Mouse (Mus musculus) midbrain, embryonic 16.5 days (tissue): ENCODE data around the gene Add1. TPM values are rescaled to one million over a fixed set of nuclear protein-coding genes. Genes with fewer than 3 reads are reported as not detected.

Experiments
- ATAC-seq: fragments of 200-750 bp; cut with Nextera tagmentation; 2 replicates; pipeline ENCODE4 v1.8.0; 2017; ENCODE audit warnings: moderate TSS enrichment
- H3K27ac ChIP-seq: fragments of 300-500 bp; sonication (generic); 2 replicates; pipeline ENCODE4 v1.5.1; 2014; ENCODE audit warnings: mild to moderate bottlenecking, low read length, mixed read lengths
- H3K27me3 ChIP-seq: fragments of 300-500 bp; sonication (generic); 2 replicates; pipeline ENCODE4 v1.6.1; 2014; ENCODE audit warnings: low read depth, low read length, mixed read lengths; ENCODE audit not compliant: control insufficient read depth, insufficient read depth
- H3K36me3 ChIP-seq: fragments of 300-500 bp; sonication (generic); 2 replicates; pipeline ENCODE4 v1.6.1; 2014; ENCODE audit warnings: mild to moderate bottlenecking, low read length, moderate library complexity, mixed read lengths; ENCODE audit not compliant: control insufficient read depth, insufficient read depth
- H3K4me1 ChIP-seq: fragments of 300-500 bp; sonication (generic); 2 replicates; pipeline ENCODE4 v1.6.1; 2014; ENCODE audit warnings: mild to moderate bottlenecking, low read length, mixed read lengths; ENCODE audit not compliant: control insufficient read depth, insufficient read depth
- H3K4me2 ChIP-seq: fragments of 300-500 bp; sonication (generic); 2 replicates; pipeline ENCODE4 v1.6.1; 2014; ENCODE audit warnings: mild to moderate bottlenecking, low read length, mixed read lengths
- H3K4me3 ChIP-seq: fragments of 300-500 bp; sonication (generic); 2 replicates; pipeline ENCODE4 v1.5.1; 2014; ENCODE audit warnings: low read depth, mild to moderate bottlenecking, low read length, moderate library complexity, mixed read lengths
- H3K9ac ChIP-seq: fragments of 300-500 bp; sonication (generic); 2 replicates; pipeline ENCODE4 v1.6.1; 2014; ENCODE audit warnings: low read depth, low read length, mixed read lengths
- H3K9me3 ChIP-seq: fragments of 300-500 bp; sonication (generic); replicated peaks from 2 replicates; pipeline ENCODE4 v1.6.1; 2014; ENCODE audit warnings: mild to moderate bottlenecking, low read length, mixed read lengths; ENCODE audit not compliant: control insufficient read depth, poor library complexity, severe bottlenecking
- WGBS: fragments of 180-500 bp; shearing (Covaris S2); extraction: QIAGEN DNeasy Blood & Tissue Kit; methylation state at CpG from one replicate; pipeline ENCODE4 v1.1.7; 2014; 5-methylcytosine and 5-hydroxymethylcytosine counted together
- polyA plus RNA-seq: library from polyadenylated mRNA; unstranded; fragments of >200 nt; fragmentation: Nextera tagmentation; extraction: Ambion mirVana; gene quantifications from 2 replicates; pipeline ENCODE4 v1.2.1, GENCODE M21; 2015

Add1 gene
- polyA plus RNA-seq, 1 experiment from 2014 or later: 203 TPM

- no peak overlapping the region for H3K4me2 ChIP-seq
- no peak for ATAC-seq
- no peak overlapping the region for H3K27ac ChIP-seq
- no peaks in the 10 kb centered on the region for H3K9me3 ChIP-seq
- H3K36me3 ChIP-seq: no peaks in the 10 kb centered on the region
- H3K9ac ChIP-seq: no peak overlapping the region
- H3K4me1 ChIP-seq: no peaks in the 10 kb centered on the region
- 71% methylated on average over 4 of the region's 4 CpGs for WGBS
- no peaks in the 10 kb centered on the region for H3K27me3 ChIP-seq
- no peak overlapping the region for H3K4me3 ChIP-seq
These were observed 30.4 kb upstream of the Add1 start for GRCm38 (mm10) chr5:34543114-34543513.

- Histone ChIP-seq H3K27me3 (no peaks in the 10 kb centered on the region), H3K4me3 (no peak overlapping the region), H3K4me1 (peaks cover 16% of the 10 kb centered on the region), H3K36me3 (0 out of 2 replicates have a peak, but pooled peaks cover 2% of the 10 kb centered on the region), H3K4me2 (no peak overlapping the region), H3K9me3 (no peaks in the 10 kb centered on the region), H3K27ac (no peak overlapping the region), H3K9ac (no peak overlapping the region)
- no peak for ATAC-seq
These were observed 26.1 kb upstream of the Add1 start for GRCm38 (mm10) chr5:34547410-34547809.

- Histone ChIP-seq H3K36me3 (peaks cover 2% of the 10 kb centered on the region; the same call in 1 of the 2 replicates), H3K27me3 (no peaks in the 10 kb centered on the region), H3K9me3 (no peaks in the 10 kb centered on the region), H3K4me1 (peaks cover 16% of the 10 kb centered on the region), H3K27ac (peak overlapping the region; percentile 85; the same call in 1 of the 2 replicates), H3K4me3 (peak overlapping the region; percentile 75), H3K9ac (peak overlapping the region; percentile 96; the same call in 1 of the 2 replicates), H3K4me2 (peak overlapping the region; percentile 66)
- WGBS: 27% methylated on average over 8 of the region's 8 CpGs
- peak; percentile 40 for ATAC-seq
These were observed 24.4 kb upstream of the Add1 start for GRCm38 (mm10) chr5:34549135-34549482.

- no peaks in the 10 kb centered on the region for H3K9me3 ChIP-seq
- peaks cover 2% of the 10 kb centered on the region; the same call in 1 of the 2 replicates for H3K36me3 ChIP-seq
- ATAC-seq: peak; percentile 94
- H3K4me2 ChIP-seq: peak overlapping the region; percentile 66
- peaks cover 16% of the 10 kb centered on the region for H3K4me1 ChIP-seq
- H3K9ac ChIP-seq: peak overlapping the region; percentile 96
- WGBS: 0% methylated on average over 49 of the region's 49 CpGs
- H3K4me3 ChIP-seq: peak overlapping the region; percentile 75
- no peaks in the 10 kb centered on the region for H3K27me3 ChIP-seq
- peak overlapping the region; percentile 85 for H3K27ac ChIP-seq
These were observed 23.8 kb upstream of the Add1 start for GRCm38 (mm10) chr5:34549483-34550221.

GRCm38 (mm10) chr5:34550251-34550650 lies 23.2 kb upstream of the Add1 start:
- peak; percentile 9; the same call in 1 of the 2 replicates for ATAC-seq
- 8% methylated on average over 6 of the region's 6 CpGs for WGBS
- peaks cover 16% of the 10 kb centered on the region for H3K4me1 ChIP-seq
- peak overlapping the region; percentile 75 for H3K4me3 ChIP-seq
- peaks cover 2% of the 10 kb centered on the region; the same call in 1 of the 2 replicates for H3K36me3 ChIP-seq
- H3K27ac ChIP-seq: peak overlapping the region; percentile 85
- peak overlapping the region; percentile 66 for H3K4me2 ChIP-seq
- no peaks in the 10 kb centered on the region for H3K27me3 ChIP-seq
- no peaks in the 10 kb centered on the region for H3K9me3 ChIP-seq
- H3K9ac ChIP-seq: peak overlapping the region; percentile 96

- no peak overlapping the region for H3K27ac ChIP-seq
- no peak for ATAC-seq
- no peaks in the 10 kb centered on the region for H3K9me3 ChIP-seq
- peaks cover 16% of the 10 kb centered on the region for H3K4me1 ChIP-seq
- no peak overlapping the region for H3K9ac ChIP-seq
- no peak overlapping the region for H3K4me2 ChIP-seq
- WGBS: 94% methylated on average over 4 of the region's 4 CpGs
- H3K4me3 ChIP-seq: no peak overlapping the region
- no peaks in the 10 kb centered on the region for H3K27me3 ChIP-seq
- peaks cover 15% of the 10 kb centered on the region; the same call in 1 of the 2 replicates for H3K36me3 ChIP-seq
These were observed 21.6 kb upstream of the Add1 start for GRCm38 (mm10) chr5:34551821-34552220.

GRCm38 (mm10) chr5:34563854-34564253 lies 9.6 kb upstream of the Add1 start:
- Histone ChIP-seq H3K36me3 (peaks cover 33% of the 10 kb centered on the region), H3K27ac (no peak overlapping the region)
- 97% methylated on average over 1 of the region's 1 CpGs for WGBS

GRCm38 (mm10) chr5:34564291-34564690 lies 9.2 kb upstream of the Add1 start:
- whole genome bisulfite sequencing: 90% methylated on average over 4 of the region's 4 CpGs
- no peaks in the 10 kb centered on the region for H3K4me1 ChIP-seq
- H3K4me2 ChIP-seq: no peak overlapping the region
- no peak for ATAC-seq
- no peak overlapping the region for H3K4me3 ChIP-seq
- H3K9me3 ChIP-seq: no peaks in the 10 kb centered on the region
- no peaks in the 10 kb centered on the region for H3K27me3 ChIP-seq
- no peak overlapping the region for H3K27ac ChIP-seq
- H3K9ac ChIP-seq: no peak overlapping the region
- H3K36me3 ChIP-seq: peaks cover 29% of the 10 kb centered on the region

More at GRCm38 (mm10) chr5:34563854-34564253, 9.6 kb upstream of the Add1 start:
- no peaks in the 10 kb centered on the region for H3K27me3 ChIP-seq
- H3K4me3 ChIP-seq: no peak overlapping the region
- no peak for ATAC-seq
- H3K9ac ChIP-seq: no peak overlapping the region
- H3K4me1 ChIP-seq: no peaks in the 10 kb centered on the region
- H3K4me2 ChIP-seq: no peak overlapping the region
- no peaks in the 10 kb centered on the region for H3K9me3 ChIP-seq

- no peak overlapping the region for H3K27ac ChIP-seq
- H3K4me2 ChIP-seq: no peak overlapping the region
- ATAC-seq: 0 out of 2 replicates have a peak, but pooled peaks have one; percentile 50
- no peak overlapping the region for H3K4me3 ChIP-seq
- no peaks in the 10 kb centered on the region for H3K9me3 ChIP-seq
- H3K27me3 ChIP-seq: no peaks in the 10 kb centered on the region
- no peak overlapping the region for H3K9ac ChIP-seq
- no peaks in the 10 kb centered on the region for H3K4me1 ChIP-seq
- 81% methylated on average over 7 of the region's 7 CpGs for WGBS
- H3K36me3 ChIP-seq: peaks cover 15% of the 10 kb centered on the region
These were observed 7.8 kb upstream of the Add1 start for GRCm38 (mm10) chr5:34565545-34566283.
